Mouse (Mus musculus) hindbrain, embryonic 14.5 days (tissue): ENCODE measurements around the gene P3h2. TPM values are rescaled to one million over a fixed set of nuclear protein-coding genes. Genes with fewer than 3 reads are reported as not detected.
A peak's percentile ranks its signal among the peaks of the same experiment; 100 is the strongest.

ENCODE experiments used
- ATAC-seq: fragments of 200-750 bp; cut with Nextera tagmentation; 2 replicates; pipeline ENCODE4 v1.8.0; 2017; ENCODE audit warnings: moderate number of reproducible peaks, mild to moderate bottlenecking, moderate TSS enrichment, moderate library complexity; ENCODE audit not compliant: low FRiP score
- DNase-seq: peaks from one replicate; pipeline ENCODE4 v3.0.0-alpha.2; 2015; ENCODE audit warnings: low spot score
- H3K27ac ChIP-seq: fragments of 300-500 bp; sonication (generic); 2 replicates; pipeline ENCODE4 v1.5.1; 2014; ENCODE audit warnings: mild to moderate bottlenecking, moderate library complexity
- H3K27me3 ChIP-seq: fragments of 300-500 bp; sonication (generic); 2 replicates; pipeline ENCODE4 v1.6.1; 2014; ENCODE audit warnings: mild to moderate bottlenecking, low read length, mixed read lengths; ENCODE audit not compliant: control insufficient read depth, insufficient read depth
- H3K36me3 ChIP-seq: fragments of 300-500 bp; sonication (generic); replicated peaks from 2 replicates; pipeline ENCODE4 v1.6.1; 2014; ENCODE audit not compliant: control insufficient read depth, insufficient read depth
- H3K4me1 ChIP-seq: fragments of 300-500 bp; sonication (generic); replicated peaks from 2 replicates; pipeline ENCODE4 v1.6.1; 2014; ENCODE audit warnings: antibody characterized with exemption, low read length, mixed read lengths; ENCODE audit not compliant: control insufficient read depth, insufficient read depth
- H3K4me2 ChIP-seq: fragments of 300-500 bp; sonication (generic); replicated peaks from 2 replicates; pipeline ENCODE4 v1.6.1; 2014; ENCODE audit warnings: mild to moderate bottlenecking, moderate library complexity
- H3K4me3 ChIP-seq: fragments of 300-500 bp; sonication (generic); replicated peaks from 2 replicates; pipeline ENCODE4 v1.5.1; 2014; ENCODE audit warnings: mild to moderate bottlenecking, low read length
- H3K9ac ChIP-seq: fragments of 300-500 bp; sonication (generic); 2 replicates; pipeline ENCODE4 v1.6.1; 2014
- H3K9me3 ChIP-seq: fragments of 300-500 bp; sonication (generic); 2 replicates; pipeline ENCODE4 v1.6.1; 2016; ENCODE audit warnings: low read length; ENCODE audit not compliant: control insufficient read depth
- WGBS: fragments of 180-500 bp; shearing (Covaris S2); extraction: QIAGEN DNeasy Blood & Tissue Kit; methylation state at CpG from one replicate; pipeline ENCODE4 v1.1.7; 2014; 5-methylcytosine and 5-hydroxymethylcytosine counted together
- polyA plus RNA-seq: library from polyadenylated mRNA; unstranded; fragments of >200 nt; fragmentation: Nextera tagmentation; extraction: Ambion mirVana; gene quantifications from 2 replicates; pipeline ENCODE4 v1.2.1, GENCODE M21; 2014

Gene P3h2
- polyA plus RNA-seq, 1 experiment from 2014 or later = 1.0 TPM

- Histone ChIP-seq H3K9ac (no peak overlapping the region), H3K36me3 (no peaks in the 10 kb centered on the region), H3K4me3 (no peak overlapping the region), H3K4me1 (no peaks in the 10 kb centered on the region; the same call in 1 of the 2 replicates), H3K4me2 (no peak overlapping the region), H3K27me3 (peaks cover 9% of the 10 kb centered on the region; the same call in 1 of the 2 replicates), H3K27ac (no peak overlapping the region), H3K9me3 (no peaks in the 10 kb centered on the region)
- WGBS = 44% methylated on average over 4 of the region's 4 CpGs
- no peak for DNase-seq
- no peak for ATAC-seq
Measured at GRCm38 (mm10) chr16:26100167-26100566, 5.4 kb downstream of the P3h2 start.

GRCm38 (mm10) chr16:26095696-26096284 lies 9.8 kb downstream of the P3h2 start:
- Histone ChIP-seq H3K36me3 (no peaks in the 10 kb centered on the region), H3K9ac (no peak overlapping the region), H3K4me2 (no peak overlapping the region), H3K4me1 (no peaks in the 10 kb centered on the region), H3K27me3 (no peaks in the 10 kb centered on the region), H3K9me3 (no peaks in the 10 kb centered on the region), H3K27ac (no peak overlapping the region), H3K4me3 (no peak overlapping the region)
- 75% methylated on average over 7 of the region's 7 CpGs for WGBS
- no peak for DNase-seq
- no peak for ATAC-seq

- WGBS = 81% methylated on average over 4 of the region's 4 CpGs
- Histone ChIP-seq H3K4me3 (no peak overlapping the region), H3K4me1 (no peaks in the 10 kb centered on the region), H3K9ac (no peak overlapping the region), H3K4me2 (no peak overlapping the region), H3K27me3 (no peaks in the 10 kb centered on the region), H3K27ac (no peak overlapping the region), H3K36me3 (no peaks in the 10 kb centered on the region), H3K9me3 (no peaks in the 10 kb centered on the region)
- ATAC-seq (no peak), DNase-seq (no peak)
Measured at GRCm38 (mm10) chr16:26093888-26094287, 11.7 kb downstream of the P3h2 start.

- DNase-seq (no peak), ATAC-seq (no peak)
- H3K36me3 ChIP-seq = no peaks in the 10 kb centered on the region
- no peak overlapping the region for H3K4me3 ChIP-seq
- H3K4me2 ChIP-seq = no peak overlapping the region
- 94% methylated on average over 5 of the region's 5 CpGs for WGBS
- no peaks in the 10 kb centered on the region for H3K4me1 ChIP-seq
- H3K9ac ChIP-seq = no peak overlapping the region
- no peaks in the 10 kb centered on the region for H3K27me3 ChIP-seq
- no peaks in the 10 kb centered on the region for H3K9me3 ChIP-seq
- H3K27ac ChIP-seq = no peak overlapping the region
Measured at GRCm38 (mm10) chr16:26088976-26089375, 16.6 kb downstream of the P3h2 start.

- Histone ChIP-seq H3K4me1 (no peaks in the 10 kb centered on the region), H3K4me2 (no peak overlapping the region), H3K9ac (no peak overlapping the region), H3K4me3 (no peak overlapping the region), H3K36me3 (no peaks in the 10 kb centered on the region), H3K27me3 (no peaks in the 10 kb centered on the region), H3K27ac (no peak overlapping the region), H3K9me3 (no peaks in the 10 kb centered on the region)
- ATAC-seq = no peak
- no peak for DNase-seq
- WGBS = 90% methylated on average over 1 of the region's 1 CpGs
Measured at GRCm38 (mm10) chr16:26088240-26088639, 17.3 kb downstream of the P3h2 start.

- no peak overlapping the region for H3K9ac ChIP-seq
- no peak for DNase-seq
Measured at GRCm38 (mm10) chr16:26086955-26087354, 18.6 kb downstream of the P3h2 start.

GRCm38 (mm10) chr16:26085160-26085559 lies 20.4 kb downstream of the P3h2 start:
- Histone ChIP-seq H3K4me2 (no peak overlapping the region), H3K4me3 (no peak overlapping the region)

More at GRCm38 (mm10) chr16:26086955-26087354, 18.6 kb downstream of the P3h2 start:
- no peak for ATAC-seq
- H3K27me3 ChIP-seq = no peaks in the 10 kb centered on the region
- no peaks in the 10 kb centered on the region for H3K4me1 ChIP-seq
- no peaks in the 10 kb centered on the region for H3K9me3 ChIP-seq
- no peak overlapping the region for H3K4me2 ChIP-seq
- no peaks in the 10 kb centered on the region for H3K36me3 ChIP-seq
- H3K4me3 ChIP-seq = no peak overlapping the region
- WGBS = 96% methylated on average over 1 of the region's 1 CpGs
- no peak overlapping the region for H3K27ac ChIP-seq

GRCm38 (mm10) chr16:26082831-26083230 lies 22.8 kb downstream of the P3h2 start:
- no peaks in the 10 kb centered on the region for H3K36me3 ChIP-seq
- H3K9me3 ChIP-seq = no peaks in the 10 kb centered on the region
- DNase-seq (no peak), ATAC-seq (no peak)
- peaks cover 3% of the 10 kb centered on the region; the same call in 1 of the 2 replicates for H3K4me1 ChIP-seq
- H3K4me3 ChIP-seq = no peak overlapping the region
- no peaks in the 10 kb centered on the region for H3K27me3 ChIP-seq
- no peak overlapping the region for H3K27ac ChIP-seq
- no peak overlapping the region for H3K9ac ChIP-seq
- 90% methylated on average over 1 of the region's 1 CpGs for WGBS
- H3K4me2 ChIP-seq = no peak overlapping the region

More at GRCm38 (mm10) chr16:26085160-26085559, 20.4 kb downstream of the P3h2 start:
- Histone ChIP-seq H3K9me3 (no peaks in the 10 kb centered on the region), H3K9ac (no peak overlapping the region), H3K36me3 (no peaks in the 10 kb centered on the region), H3K27me3 (no peaks in the 10 kb centered on the region), H3K27ac (no peak overlapping the region), H3K4me1 (no peaks in the 10 kb centered on the region)
- ATAC-seq (no peak), DNase-seq (no peak)
- 69% methylated on average over 2 of the region's 2 CpGs for WGBS

- no peak overlapping the region for H3K4me2 ChIP-seq
- ATAC-seq (no peak), DNase-seq (no peak)
- H3K9me3 ChIP-seq = no peaks in the 10 kb centered on the region
- no peak overlapping the region for H3K27ac ChIP-seq
- H3K4me3 ChIP-seq = no peak overlapping the region
- H3K27me3 ChIP-seq = no peaks in the 10 kb centered on the region
- no peak overlapping the region for H3K9ac ChIP-seq
- H3K36me3 ChIP-seq = no peaks in the 10 kb centered on the region
- H3K4me1 ChIP-seq = peaks cover 6% of the 10 kb centered on the region; the same call in 1 of the 2 replicates
Measured at GRCm38 (mm10) chr16:26082391-26082790, 23.2 kb downstream of the P3h2 start.

- Histone ChIP-seq H3K4me2 (no peak overlapping the region), H3K4me3 (no peak overlapping the region), H3K27ac (no peak overlapping the region), H3K27me3 (no peaks in the 10 kb centered on the region), H3K9ac (no peak overlapping the region), H3K9me3 (no peaks in the 10 kb centered on the region), H3K36me3 (no peaks in the 10 kb centered on the region), H3K4me1 (peaks cover 6% of the 10 kb centered on the region; the same call in 1 of the 2 replicates)
- 6% methylated on average over 7 of the region's 7 CpGs for WGBS
- ATAC-seq (0 out of 2 replicates have a peak, but pooled peaks have one; percentile 27), DNase-seq (no peak)
Measured at GRCm38 (mm10) chr16:26078923-26079351, 26.6 kb downstream of the P3h2 start.
